Mouse (Mus musculus) liver, embryonic 12.5 days (tissue): ENCODE data around the gene Plin4. TPM values are rescaled to one million over a fixed set of nuclear protein-coding genes. Genes with fewer than 3 reads are reported as not detected.
"Not testable (repeated sequence)": the region's sequence is repeated elsewhere in the genome, so short reads cannot be mapped to it uniquely, and the experiment has no call there.

ENCODE experiments used
- ATAC-seq: fragments of 200-750 bp; cut with Nextera tagmentation; 2 replicates; pipeline ENCODE4 v1.8.0; 2017; ENCODE audit warnings: moderate number of reproducible peaks, mild to moderate bottlenecking, moderate library complexity
- H3K27ac ChIP-seq: fragments of 300-500 bp; sonication (generic); 2 replicates; pipeline ENCODE4 v1.5.1; 2016; ENCODE audit warnings: mild to moderate bottlenecking
- H3K27me3 ChIP-seq: fragments of 300-500 bp; sonication (generic); replicated peaks from 2 replicates; pipeline ENCODE4 v1.6.1; 2016; ENCODE audit warnings: mild to moderate bottlenecking, moderate library complexity
- H3K36me3 ChIP-seq: fragments of 300-500 bp; sonication (generic); 2 replicates; pipeline ENCODE4 v1.6.1; 2016; ENCODE audit warnings: mild to moderate bottlenecking, moderate library complexity
- H3K4me1 ChIP-seq: fragments of 300-500 bp; sonication (generic); 2 replicates; pipeline ENCODE4 v1.6.1; 2016
- H3K4me2 ChIP-seq: fragments of 300-500 bp; sonication (generic); 2 replicates; pipeline ENCODE4 v1.6.1; 2016; ENCODE audit warnings: mild to moderate bottlenecking, moderate library complexity
- H3K4me3 ChIP-seq: fragments of 300-500 bp; sonication (generic); 2 replicates; pipeline ENCODE4 v1.5.1; 2016; ENCODE audit warnings: mild to moderate bottlenecking, moderate library complexity
- H3K9ac ChIP-seq: fragments of 300-500 bp; sonication (generic); 2 replicates; pipeline ENCODE4 v1.6.1; 2016; ENCODE audit warnings: mild to moderate bottlenecking, moderate library complexity
- H3K9me3 ChIP-seq: fragments of 300-500 bp; sonication (generic); replicated peaks from 2 replicates; pipeline ENCODE4 v1.6.1; 2016; ENCODE audit warnings: mild to moderate bottlenecking, moderate library complexity
- WGBS: fragments of 180-500 bp; shearing (Covaris S2); methylation state at CpG from one replicate; pipeline ENCODE4 v1.1.7; 2016; ENCODE audit not compliant: insufficient replicate concordance; 5-methylcytosine and 5-hydroxymethylcytosine counted together
- polyA plus RNA-seq: library from polyadenylated mRNA; unstranded; fragments of >200 nt; fragmentation: Nextera tagmentation; extraction: Ambion mirVana; gene quantifications from 2 replicates; pipeline ENCODE4 v1.2.1, GENCODE M21; 2016

Plin4 gene
- polyA plus RNA-seq, 1 experiment from 2014 or later = 0.05 TPM

DNA sequence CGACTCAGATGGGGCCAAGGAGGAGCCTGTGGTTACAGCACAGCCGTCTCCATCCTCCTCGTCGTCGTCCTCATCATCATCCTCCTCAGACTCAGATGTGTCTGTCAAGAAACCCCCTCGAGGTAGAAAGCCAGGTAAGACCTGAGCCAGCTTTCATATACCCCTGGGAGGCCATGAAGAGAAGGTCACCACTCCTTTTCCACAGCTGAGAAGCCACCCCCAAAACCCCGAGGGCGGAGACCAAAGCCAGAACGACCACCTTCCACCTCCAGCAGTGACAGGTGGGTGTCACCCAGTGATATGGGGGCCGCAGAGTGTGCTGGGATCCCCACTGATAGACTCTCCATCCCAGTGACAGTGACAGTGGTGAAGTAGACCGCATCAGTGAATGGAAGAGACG, 12.7 kb downstream of the Plin4 start:
- no peak overlapping the region for H3K9ac ChIP-seq
- H3K36me3 ChIP-seq = peaks cover 92% of the 10 kb centered on the region
- no peak overlapping the region for H3K4me3 ChIP-seq
- H3K27ac ChIP-seq = no peak overlapping the region
- no peak for ATAC-seq
- no peaks in the 10 kb centered on the region for H3K27me3 ChIP-seq
- H3K4me1 ChIP-seq = no peaks in the 10 kb centered on the region
- H3K4me2 ChIP-seq = no peak overlapping the region
- H3K9me3 ChIP-seq = no peaks in the 10 kb centered on the region
- 81% methylated on average over 12 of the region's 12 CpGs for WGBS

DNA sequence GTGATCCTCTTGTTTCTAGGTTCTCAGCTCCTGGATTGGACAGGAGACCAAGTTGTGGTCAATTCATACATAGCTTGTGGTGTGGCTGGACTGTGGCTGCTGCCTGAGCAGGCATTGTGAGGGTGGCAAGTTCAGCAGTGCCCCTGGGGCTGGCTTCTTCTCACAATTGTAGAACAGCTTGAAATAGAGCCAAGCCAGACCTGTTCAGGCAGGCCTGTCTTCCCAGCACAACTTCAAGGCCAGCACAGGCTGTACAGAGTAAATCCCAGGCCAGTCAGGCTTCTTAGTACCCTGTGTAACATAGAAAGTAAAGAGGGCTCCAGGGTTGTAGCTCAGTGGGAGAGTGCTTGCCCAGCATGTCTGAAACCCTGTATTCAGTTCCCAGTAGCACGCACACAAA, 16.8 kb downstream of the Plin4 start:
- no peak overlapping the region for H3K27ac ChIP-seq
- H3K4me1 ChIP-seq = no peaks in the 10 kb centered on the region
- H3K27me3 ChIP-seq = no peaks in the 10 kb centered on the region
- peaks cover 84% of the 10 kb centered on the region for H3K36me3 ChIP-seq
- no peak overlapping the region for H3K4me3 ChIP-seq
- 85% methylated on average over 1 of the region's 1 CpGs for WGBS
- no peaks in the 10 kb centered on the region for H3K9me3 ChIP-seq
- H3K9ac ChIP-seq = no peak overlapping the region
- H3K4me2 ChIP-seq = no peak overlapping the region
- ATAC-seq = 0 out of 2 replicates have a peak, but pooled peaks have one; percentile 25

DNA sequence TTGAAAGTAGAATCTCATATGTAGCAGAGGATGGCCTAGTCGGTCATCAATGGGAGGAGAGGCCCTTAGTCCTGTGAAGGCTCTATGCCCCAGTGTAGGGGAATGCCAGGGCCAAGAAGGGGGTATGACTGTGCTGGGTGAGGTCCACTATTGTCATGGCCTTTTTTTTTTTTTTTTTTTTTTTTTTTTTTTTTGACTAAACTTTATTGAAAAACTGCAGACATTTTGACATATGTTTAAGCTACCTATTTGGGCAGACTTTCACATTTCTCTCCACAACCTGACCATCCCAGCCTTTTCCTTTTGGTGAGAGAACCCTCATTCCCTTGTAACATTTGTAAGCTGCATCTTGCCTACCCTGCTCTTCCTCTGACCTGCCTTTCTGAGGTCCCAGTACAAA, 17.3 kb downstream of the Plin4 start:
- H3K9me3 ChIP-seq = no peaks in the 10 kb centered on the region
- no peak overlapping the region for H3K27ac ChIP-seq
- H3K27me3 ChIP-seq = no peaks in the 10 kb centered on the region
- no peak overlapping the region for H3K4me3 ChIP-seq
- WGBS = 63% methylated on average over 1 of the region's 1 CpGs
- H3K9ac ChIP-seq = no peak overlapping the region
- no peaks in the 10 kb centered on the region for H3K4me1 ChIP-seq
- ATAC-seq = no peak
- H3K4me2 ChIP-seq = no peak overlapping the region
- peaks cover 82% of the 10 kb centered on the region for H3K36me3 ChIP-seq

GRCm38 (mm10) chr17:56080781-56081585, 28.6 kb downstream of the Plin4 start:
- H3K4me1 ChIP-seq = peaks cover 29% of the 10 kb centered on the region
- ATAC-seq = no peak
- no peaks in the 10 kb centered on the region for H3K9me3 ChIP-seq
- 28% methylated on average over 8 of the region's 8 CpGs for WGBS
- peak overlapping the region; percentile 27; the same call in 1 of the 2 replicates for H3K27ac ChIP-seq
- peak overlapping the region; percentile 88 for H3K4me3 ChIP-seq
- peak overlapping the region; percentile 94 for H3K9ac ChIP-seq
- H3K36me3 ChIP-seq = peaks cover 41% of the 10 kb centered on the region
- H3K27me3 ChIP-seq = no peaks in the 10 kb centered on the region
- H3K4me2 ChIP-seq = peak overlapping the region; percentile 94

DNA sequence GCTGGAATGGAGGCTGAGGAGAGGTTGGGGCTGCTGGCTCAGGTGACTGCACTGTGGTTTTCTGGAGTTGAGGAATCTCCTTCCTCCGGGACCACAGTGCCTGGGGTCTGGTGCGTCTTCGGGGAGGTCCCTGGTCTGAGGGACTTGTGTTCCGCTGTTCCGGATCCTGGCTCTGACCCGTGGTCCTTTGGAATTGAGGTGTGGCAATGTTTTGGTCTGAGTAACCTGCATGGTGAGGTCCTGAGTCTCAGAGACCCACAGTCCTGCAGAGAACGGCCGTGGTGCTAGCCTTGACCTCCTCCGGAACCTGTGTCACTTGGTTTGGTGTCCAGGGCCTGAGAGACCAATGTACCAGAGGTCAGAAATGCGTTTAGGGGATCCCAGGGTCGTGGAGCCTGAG, 29.7 kb downstream of the Plin4 start:
- Histone ChIP-seq H3K9me3 (no peaks in the 10 kb centered on the region), H3K4me3 (peak overlapping the region; percentile 88), H3K4me1 (peaks cover 39% of the 10 kb centered on the region), H3K27ac (peak overlapping the region; percentile 80), H3K4me2 (peak overlapping the region; percentile 94), H3K9ac (peak overlapping the region; percentile 94), H3K36me3 (peaks cover 31% of the 10 kb centered on the region), H3K27me3 (no peaks in the 10 kb centered on the region)
- WGBS = under 1% methylated on average over 11 of the region's 11 CpGs
- ATAC-seq = no peak

- peaks cover 47% of the 10 kb centered on the region for H3K4me1 ChIP-seq
- H3K36me3 ChIP-seq = peaks cover 24% of the 10 kb centered on the region
- WGBS = under 1% methylated on average over 61 of the region's 61 CpGs
- peak within 1 kb of the TSS; percentile 88 for H3K4me3 ChIP-seq
- H3K9ac ChIP-seq = peak within 1 kb of the TSS; percentile 94
- peak within 1 kb of the TSS; percentile 94 for H3K4me2 ChIP-seq
- no peaks in the 10 kb centered on the region for H3K27me3 ChIP-seq
- peak within 1 kb of the TSS; percentile 82 for H3K27ac ChIP-seq
- H3K9me3 ChIP-seq = no peaks in the 10 kb centered on the region
- ATAC-seq = peak; percentile 90
Measured at GRCm38 (mm10) chr17:56078880-56079795, 30.5 kb downstream of the Plin4 start, which contains the start of gene Hdgfl2. Gene Hdgfl2, plus strand, starts transcription at chr17:56079634.

DNA sequence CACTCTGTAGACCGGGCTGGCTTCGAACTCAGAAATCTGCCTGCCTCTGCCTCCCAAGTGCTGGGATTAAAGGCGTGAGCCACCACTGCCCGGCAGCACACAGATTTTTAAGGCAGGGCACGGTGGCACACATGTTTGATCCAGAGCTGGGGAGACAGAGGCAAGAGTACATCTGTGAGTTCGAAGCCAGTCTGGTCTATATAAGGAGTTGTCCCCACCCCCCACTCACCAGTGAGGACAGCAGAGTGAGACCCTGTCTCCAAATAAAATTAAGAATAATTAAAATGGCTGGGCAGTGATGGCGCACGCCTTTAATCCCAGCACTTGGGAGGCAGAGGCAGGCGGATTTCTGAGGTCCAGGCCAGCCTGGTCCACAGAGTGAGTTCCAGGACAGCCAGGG, 31.2 kb downstream of the Plin4 start:
- Histone ChIP-seq H3K27ac (peak overlapping the region; percentile 82), H3K36me3 (peaks cover 18% of the 10 kb centered on the region), H3K4me1 (peaks cover 55% of the 10 kb centered on the region), H3K4me3 (peak overlapping the region; percentile 88), H3K9ac (peak overlapping the region; percentile 62), H3K4me2 (peak overlapping the region; percentile 94)
- WGBS = 54% methylated on average over 9 of the region's 9 CpGs
- not testable (repeated sequence) for ATAC-seq, H3K27me3 ChIP-seq, H3K9me3 ChIP-seq

- no peaks in the 10 kb centered on the region for H3K9me3 ChIP-seq
Measured at GRCm38 (mm10) chr17:56077523-56077922, 32.1 kb downstream of the Plin4 start.

DNA sequence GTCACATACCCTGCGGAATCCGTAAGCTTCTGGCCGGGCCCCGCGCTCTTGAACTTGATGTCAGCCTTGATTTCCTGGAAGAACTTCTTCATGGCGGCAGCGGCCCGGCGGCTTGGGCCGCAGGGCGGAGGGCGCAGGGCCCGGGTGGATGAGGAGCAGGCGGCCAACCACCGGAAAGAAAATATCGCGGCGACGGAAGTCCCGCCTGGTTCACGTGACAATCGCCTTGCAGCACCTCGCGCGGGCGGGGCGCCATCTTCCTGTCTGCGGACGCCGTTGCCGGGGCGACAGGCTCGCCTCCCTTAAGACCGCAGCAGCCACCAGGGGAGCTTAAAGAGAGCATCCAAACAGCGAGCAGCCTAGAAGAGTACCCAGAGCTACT, 34.8 kb downstream of the Plin4 start, which contains the start of gene Ubxn6:
Gene Ubxn6 (minus strand): TSS at position 202 of the 382 bp plus-strand sequence.
- H3K9ac ChIP-seq = peak within 1 kb of the TSS; percentile 81
- H3K36me3 ChIP-seq = peaks cover 35% of the 10 kb centered on the region
- peak within 1 kb of the TSS; percentile 98 for H3K27ac ChIP-seq
- peak; percentile 22 for ATAC-seq
- H3K4me3 ChIP-seq = peak within 1 kb of the TSS; percentile 84
- under 1% methylated on average over 35 of the region's 35 CpGs for WGBS
- H3K27me3 ChIP-seq = no peaks in the 10 kb centered on the region
- no peaks in the 10 kb centered on the region for H3K9me3 ChIP-seq
- H3K4me2 ChIP-seq = peak within 1 kb of the TSS; percentile 96
- peaks cover 34% of the 10 kb centered on the region for H3K4me1 ChIP-seq

More at GRCm38 (mm10) chr17:56077523-56077922, 32.1 kb downstream of the Plin4 start:
- Histone ChIP-seq H3K9ac (no peak overlapping the region), H3K27ac (no peak overlapping the region), H3K27me3 (no peaks in the 10 kb centered on the region), H3K4me2 (no peak overlapping the region), H3K4me3 (no peak overlapping the region), H3K36me3 (peaks cover 18% of the 10 kb centered on the region), H3K4me1 (peaks cover 55% of the 10 kb centered on the region)
- ATAC-seq = no peak
- 75% methylated on average over 5 of the region's 5 CpGs for WGBS

DNA sequence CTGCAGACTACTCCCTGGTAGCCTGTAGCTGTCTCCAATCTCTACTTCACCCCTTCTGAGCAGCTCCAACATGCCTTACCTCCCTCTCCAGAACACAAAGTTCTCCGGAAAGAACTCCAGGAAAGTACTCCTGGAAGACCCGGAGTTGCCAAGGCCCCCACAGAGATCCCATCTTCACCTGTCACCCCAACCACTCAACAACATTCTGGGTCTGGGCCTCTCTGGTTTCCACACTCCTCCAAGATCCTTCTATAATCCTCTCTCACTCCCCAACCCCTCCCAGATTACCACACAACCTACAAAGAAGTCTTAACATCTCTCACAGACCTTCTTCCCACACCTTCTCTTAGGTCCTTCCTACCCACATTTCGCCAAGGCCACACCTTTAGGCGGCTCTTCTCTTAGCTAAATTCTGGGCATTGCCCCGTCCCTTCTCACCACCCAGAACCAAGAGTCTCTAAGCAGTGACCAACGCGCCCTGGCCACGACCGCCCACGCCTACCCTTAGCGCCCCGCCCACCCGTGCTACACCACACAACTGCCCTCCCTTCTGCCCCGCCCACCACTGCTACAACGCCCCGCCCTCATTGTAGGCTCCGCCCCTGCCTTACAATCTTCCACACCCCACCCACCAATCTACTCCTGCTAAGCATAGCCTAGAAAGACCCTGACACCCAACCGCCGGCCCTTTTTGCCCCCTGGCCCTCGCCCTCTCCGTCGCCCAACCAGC, 35.3 kb downstream of the Plin4 start:
- Histone ChIP-seq H3K9me3 (no peaks in the 10 kb centered on the region), H3K36me3 (peaks cover 40% of the 10 kb centered on the region), H3K9ac (peak overlapping the region; percentile 81), H3K27me3 (no peaks in the 10 kb centered on the region), H3K4me2 (peak overlapping the region; percentile 96), H3K27ac (peak overlapping the region; percentile 98), H3K4me3 (peak overlapping the region; percentile 84), H3K4me1 (peaks cover 34% of the 10 kb centered on the region)
- WGBS = 7% methylated on average over 22 of the region's 22 CpGs
- ATAC-seq = peak; percentile 30

- Histone ChIP-seq H3K9ac (no peak overlapping the region), H3K27me3 (no peaks in the 10 kb centered on the region), H3K36me3 (peaks cover 61% of the 10 kb centered on the region), H3K27ac (no peak overlapping the region), H3K4me1 (peaks cover 26% of the 10 kb centered on the region), H3K4me3 (no peak overlapping the region), H3K4me2 (no peak overlapping the region), H3K9me3 (no peaks in the 10 kb centered on the region)
- 88% methylated on average over 5 of the region's 5 CpGs for WGBS
- no peak for ATAC-seq
Measured at GRCm38 (mm10) chr17:56072243-56072642, 37.4 kb downstream of the Plin4 start.
